Mouse (Mus musculus) bone marrow, adult 2 months (tissue): Measurements from ENCODE around the gene Bckdhb.

Experiments
- CTCF ChIP-seq: fragments of 200-500 bp; IDR thresholded peaks from 2 replicates; pipeline ENCODE4 v1.5.1; 2011; ENCODE audit warnings: low read length, control low read depth; ENCODE audit not compliant: control insufficient read depth, insufficient read depth
- POLR2A ChIP-seq: fragments of 200-500 bp; IDR thresholded peaks from 2 replicates; pipeline ENCODE4 v1.6.1; 2011; ENCODE audit warnings: low read depth, mild to moderate bottlenecking, control low read depth, low read length, borderline replicate concordance; ENCODE audit not compliant: control insufficient read depth

DNA sequence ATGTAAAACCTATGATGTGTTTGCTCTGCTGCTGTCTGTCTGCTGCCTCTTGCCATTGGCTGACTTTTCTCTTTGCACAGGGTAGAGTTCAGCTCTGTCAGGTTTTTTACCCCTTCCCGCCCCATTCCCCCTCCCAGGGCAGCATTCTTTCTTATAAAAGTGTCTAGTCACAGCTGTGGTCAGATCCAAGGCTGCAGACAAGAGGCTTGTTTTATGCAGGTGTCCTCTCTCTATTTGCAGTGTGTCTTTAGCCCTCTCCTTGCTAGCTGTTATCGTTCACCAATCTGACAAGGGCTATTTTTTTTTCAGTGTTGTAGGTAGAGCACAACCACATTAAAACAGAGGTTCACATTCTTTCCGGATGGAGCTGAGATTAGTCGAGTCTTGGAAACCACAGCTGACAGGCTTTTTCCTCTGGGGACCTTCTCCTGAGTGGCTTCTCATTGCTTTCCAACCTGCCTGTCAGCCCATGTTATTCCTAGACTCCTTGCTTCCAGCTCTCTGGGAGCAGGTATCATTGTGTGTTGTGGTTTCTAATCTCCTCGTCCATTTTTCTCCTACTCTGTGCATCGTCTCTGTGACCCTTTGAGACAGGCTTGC is 105.8 kb downstream of the Bckdhb start:
- no peak for TF ChIP-seq CTCF
- no peak for TF ChIP-seq POLR2A
